Mouse (Mus musculus): ENCODE results near the gene Gm13212. TPM values are rescaled to one million over a fixed set of nuclear protein-coding genes. Genes with fewer than 3 reads are reported as not detected.
"Not testable (repeated sequence)": the region's sequence is repeated elsewhere in the genome, so short reads cannot be mapped to it uniquely, and the experiment has no call there.

The Gm13212 gene
- polyA plus RNA-seq (2016; fragmentation: Nextera tagmentation; extraction: Ambion mirVana): 2.7 and 3.2 TPM in 2 replicates

- Histone ChIP-seq H3K9ac (peak within 1 kb of the TSS; percentile 50; the same call in 1 of the 2 replicates), H3K4me2 (peak within 1 kb of the TSS; percentile 63), H3K4me3 (peak within 1 kb of the TSS; percentile 55)
- not testable (repeated sequence) for H3K9me3 ChIP-seq (replicated peaks); H3K36me3 ChIP-seq; H3K27me3 ChIP-seq (replicated peaks); H3K27ac ChIP-seq; H3K4me1 ChIP-seq
- peak; percentile 82 for ATAC-seq
- 13% methylated on average over 11 of the region's 11 CpGs for WGBS (ENCODE audit: insufficient replicate concordance)
These were observed at the start of gene Gm13212 for GRCm38 (mm10) chr4:145585078-145585477. Gene Gm13212, plus strand, starts transcription at chr4:145585166.

DNA sequence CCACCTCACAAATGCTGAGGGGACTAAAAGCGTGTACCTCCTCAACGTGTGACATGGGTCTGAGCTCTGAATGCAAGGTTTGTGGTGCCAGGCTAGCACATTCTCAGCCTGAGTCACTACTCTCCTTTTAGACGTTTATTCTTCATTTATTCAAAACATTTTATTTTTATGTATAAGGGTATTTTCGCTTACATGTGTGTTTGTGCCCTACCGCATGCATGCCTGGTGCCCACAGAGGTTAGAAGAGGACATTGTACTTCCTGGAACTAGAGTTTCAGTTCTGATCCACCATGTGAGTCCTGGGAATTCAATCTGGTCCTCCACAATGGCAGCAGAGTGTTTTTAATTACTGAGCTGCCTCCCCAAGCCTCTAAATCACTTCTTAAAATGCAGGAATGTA is 41.1 kb upstream of the Gm13212 start:
- H3K27ac ChIP-seq; H3K4me1 ChIP-seq; H3K27me3 ChIP-seq (replicated peaks); ATAC-seq; H3K36me3 ChIP-seq; H3K9ac ChIP-seq; H3K4me3 ChIP-seq; H3K4me2 ChIP-seq: not testable (repeated sequence)
- peaks cover 24% of the 10 kb centered on the region for H3K9me3 ChIP-seq (replicated peaks)
- WGBS (ENCODE audit: insufficient replicate concordance): 60% methylated on average over 5 of the region's 5 CpGs

DNA sequence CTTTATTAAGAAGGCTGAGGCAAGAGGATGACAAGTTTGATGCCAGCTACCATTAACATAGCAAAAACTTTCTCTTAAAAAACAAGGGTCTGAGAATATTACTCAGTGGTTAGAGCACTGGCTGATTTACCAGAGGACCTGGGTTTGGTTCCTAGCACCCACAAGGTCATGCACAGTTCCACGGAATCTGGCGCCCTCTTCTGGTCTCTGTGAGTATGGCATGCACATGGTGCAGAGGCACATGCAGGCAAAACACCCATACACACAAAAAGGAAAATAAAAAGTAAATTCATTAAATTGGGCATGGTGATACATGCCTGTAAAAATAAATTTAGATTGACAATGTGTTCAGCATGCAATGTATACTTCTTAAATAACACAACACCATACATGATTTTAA is 39.9 kb upstream of the Gm13212 start:
- not testable (repeated sequence) for H3K4me1 ChIP-seq; H3K9ac ChIP-seq; H3K27me3 ChIP-seq (replicated peaks); H3K27ac ChIP-seq; H3K4me3 ChIP-seq; ATAC-seq; H3K4me2 ChIP-seq; H3K36me3 ChIP-seq
- WGBS (ENCODE audit: insufficient replicate concordance): 20% methylated on average over 2 of the region's 2 CpGs
- H3K9me3 ChIP-seq (replicated peaks): peaks cover 28% of the 10 kb centered on the region

GRCm38 (mm10) chr4:145545734-145546349 is 39.1 kb upstream of the Gm13212 start:
- not testable (repeated sequence) for H3K36me3 ChIP-seq; H3K9ac ChIP-seq; H3K4me3 ChIP-seq; H3K4me2 ChIP-seq; ATAC-seq; H3K27me3 ChIP-seq (replicated peaks); H3K4me1 ChIP-seq; H3K27ac ChIP-seq
- 48% methylated on average over 6 of the region's 6 CpGs for WGBS (ENCODE audit: insufficient replicate concordance)
- peaks cover 32% of the 10 kb centered on the region for H3K9me3 ChIP-seq (replicated peaks)

DNA sequence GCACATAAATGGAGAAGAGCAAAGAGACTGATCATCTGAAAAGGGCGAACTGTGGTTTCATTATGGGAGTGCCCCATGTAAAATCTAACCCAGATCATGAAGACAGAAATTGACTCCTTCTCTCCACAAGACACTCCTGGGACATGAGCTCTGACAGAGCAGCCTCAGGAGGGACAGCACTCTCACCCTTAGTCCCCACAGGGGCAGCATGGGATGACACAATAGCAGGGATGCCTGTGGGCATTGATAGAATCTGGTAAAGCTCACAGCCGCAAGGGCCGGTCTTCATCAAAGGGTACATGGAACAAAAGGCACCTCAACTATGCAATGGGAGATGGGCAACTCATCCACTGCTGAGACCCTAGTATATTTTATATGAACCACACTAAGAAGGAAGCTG is 38.5 kb upstream of the Gm13212 start:
- H3K27me3 ChIP-seq (replicated peaks); ATAC-seq; H3K4me2 ChIP-seq; H3K9ac ChIP-seq; H3K27ac ChIP-seq; H3K36me3 ChIP-seq; H3K4me1 ChIP-seq; H3K4me3 ChIP-seq: not testable (repeated sequence)
- peaks cover 29% of the 10 kb centered on the region for H3K9me3 ChIP-seq (replicated peaks)
- WGBS (ENCODE audit: insufficient replicate concordance): 72% methylated on average over 3 of the region's 3 CpGs

- 55% methylated on average over 1 of the region's 1 CpGs for WGBS (ENCODE audit: insufficient replicate concordance)
- Histone ChIP-seq H3K27me3 (replicated peaks) (no peaks in the 10 kb centered on the region), H3K36me3 (no peaks in the 10 kb centered on the region), H3K4me2 (no peak overlapping the region), H3K9ac (no peak overlapping the region), H3K4me3 (no peak overlapping the region), H3K4me1 (no peaks in the 10 kb centered on the region), H3K9me3 (replicated peaks) (0 out of 2 replicates have a peak, but pooled peaks cover 7% of the 10 kb centered on the region), H3K27ac (no peak overlapping the region)
- ATAC-seq: no peak
These were observed 28.3 kb upstream of the Gm13212 start for GRCm38 (mm10) chr4:145556680-145557079.

DNA sequence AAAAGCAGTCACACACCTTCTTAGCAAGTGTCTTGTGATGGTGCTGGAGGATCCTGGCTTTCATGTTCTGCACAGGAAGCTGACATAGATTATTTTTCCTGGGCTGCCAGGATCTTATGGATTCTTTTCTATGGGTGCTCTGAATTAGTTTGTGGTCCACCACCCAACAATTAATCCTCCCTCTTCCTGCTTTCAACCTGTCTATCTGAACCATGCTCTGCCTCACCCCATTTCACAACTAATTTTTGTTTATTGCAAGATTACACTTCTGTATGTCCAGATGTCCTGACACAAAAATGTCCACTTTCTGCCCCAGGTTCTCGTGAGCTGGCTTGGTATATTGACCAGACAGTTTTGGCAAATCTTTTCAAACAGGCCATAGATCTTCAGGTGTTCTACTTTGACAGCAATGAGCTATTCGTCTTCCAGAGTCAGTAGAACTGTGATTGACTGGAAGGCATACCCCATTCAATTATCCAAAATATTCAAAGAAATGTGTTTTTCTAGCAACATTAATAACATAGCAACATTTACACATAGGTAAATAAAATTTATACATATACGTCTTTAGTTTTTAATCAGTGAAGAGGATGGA is 25.4 kb upstream of the Gm13212 start:
- Histone ChIP-seq H3K4me2 (no peak overlapping the region), H3K4me3 (no peak overlapping the region), H3K27ac (no peak overlapping the region), H3K27me3 (replicated peaks) (no peaks in the 10 kb centered on the region), H3K9me3 (replicated peaks) (no peaks in the 10 kb centered on the region), H3K4me1 (no peaks in the 10 kb centered on the region), H3K36me3 (no peaks in the 10 kb centered on the region), H3K9ac (no peak overlapping the region)
- 29% methylated on average over 3 of the region's 3 CpGs for WGBS (ENCODE audit: insufficient replicate concordance)
- ATAC-seq: no peak

- Histone ChIP-seq H3K9me3 (replicated peaks) (0 out of 2 replicates have a peak, but pooled peaks cover 6% of the 10 kb centered on the region), H3K4me1 (no peaks in the 10 kb centered on the region), H3K36me3 (no peaks in the 10 kb centered on the region), H3K9ac (no peak overlapping the region), H3K4me2 (no peak overlapping the region), H3K4me3 (no peak overlapping the region), H3K27ac (no peak overlapping the region), H3K27me3 (replicated peaks) (no peaks in the 10 kb centered on the region)
- ATAC-seq: no peak
- WGBS (ENCODE audit: insufficient replicate concordance): 57% methylated on average over 3 of the region's 3 CpGs
These were observed 20.7 kb upstream of the Gm13212 start for GRCm38 (mm10) chr4:145564111-145564821.

- WGBS (ENCODE audit: insufficient replicate concordance): 77% methylated on average over 5 of the region's 10 CpGs
- H3K27me3 ChIP-seq (replicated peaks); H3K9ac ChIP-seq; ATAC-seq; H3K4me3 ChIP-seq; H3K27ac ChIP-seq; H3K36me3 ChIP-seq; H3K4me1 ChIP-seq; H3K4me2 ChIP-seq: not testable (repeated sequence)
- 0 out of 2 replicates have a peak, but pooled peaks cover 10% of the 10 kb centered on the region for H3K9me3 ChIP-seq (replicated peaks)
These were observed 14.5 kb upstream of the Gm13212 start for GRCm38 (mm10) chr4:145570461-145570860.

- not testable (repeated sequence) for H3K9me3 ChIP-seq (replicated peaks); ATAC-seq; H3K4me3 ChIP-seq; H3K9ac ChIP-seq; H3K4me2 ChIP-seq; H3K27ac ChIP-seq; H3K4me1 ChIP-seq; H3K36me3 ChIP-seq; H3K27me3 ChIP-seq (replicated peaks)
- WGBS (ENCODE audit: insufficient replicate concordance): 81% methylated on average over 8 of the region's 8 CpGs
These were observed 8.3 kb upstream of the Gm13212 start for GRCm38 (mm10) chr4:145576623-145577022.

DNA sequence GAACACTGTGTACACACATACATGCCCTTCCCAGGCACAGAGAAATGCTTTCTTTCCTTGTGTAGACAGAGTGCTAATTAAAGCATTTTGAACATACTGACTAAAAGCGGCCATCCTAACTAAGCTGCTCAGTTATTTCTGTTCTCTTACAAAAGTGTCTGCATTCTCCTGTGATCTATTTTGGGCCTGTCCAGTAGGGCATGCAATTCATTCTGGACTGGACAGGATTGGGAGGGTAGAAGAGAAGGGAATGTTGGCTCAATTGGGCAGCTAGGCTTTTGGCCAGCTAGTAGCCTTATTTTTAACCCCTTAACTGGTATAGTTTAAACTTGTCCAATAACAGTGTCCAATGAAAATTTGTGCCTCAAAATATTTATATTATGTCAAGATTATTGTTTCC is 4.6 kb upstream of the Gm13212 start:
- H3K9ac ChIP-seq; H3K4me2 ChIP-seq; H3K27me3 ChIP-seq (replicated peaks); H3K4me3 ChIP-seq; H3K36me3 ChIP-seq; H3K4me1 ChIP-seq; H3K9me3 ChIP-seq (replicated peaks); H3K27ac ChIP-seq; ATAC-seq: not testable (repeated sequence)
- WGBS (ENCODE audit: insufficient replicate concordance): 69% methylated on average over 1 of the region's 1 CpGs

DNA sequence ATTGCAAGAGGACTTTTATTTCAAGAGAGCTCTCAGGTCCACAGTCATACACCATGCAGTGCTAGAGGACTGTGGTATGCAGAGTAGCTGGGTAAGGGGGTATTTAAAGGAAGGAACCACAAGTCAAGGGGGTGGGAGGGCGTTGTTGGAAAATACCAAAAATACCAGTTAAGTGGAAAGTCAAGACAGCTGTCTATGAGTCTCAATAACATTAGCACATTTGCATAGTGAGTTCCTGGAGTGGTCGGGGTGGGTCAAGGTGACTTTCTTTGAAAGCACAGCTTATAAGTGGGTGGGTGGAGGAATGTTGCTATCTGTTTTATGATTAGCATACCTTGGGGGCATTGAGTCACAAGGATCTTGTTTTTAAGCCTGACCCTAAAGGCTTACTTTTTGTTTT is 1.1 kb downstream of the Gm13212 start:
- peak overlapping the region; percentile 55 for H3K4me3 ChIP-seq
- peak overlapping the region; percentile 63 for H3K4me2 ChIP-seq
- WGBS (ENCODE audit: insufficient replicate concordance): 64% methylated on average over 2 of the region's 2 CpGs
- H3K9me3 ChIP-seq (replicated peaks); H3K9ac ChIP-seq; H3K36me3 ChIP-seq; H3K4me1 ChIP-seq; H3K27me3 ChIP-seq (replicated peaks); H3K27ac ChIP-seq: not testable (repeated sequence)
- ATAC-seq: peak; percentile 50; the same call in 1 of the 2 replicates

Measured in liver, embryonic 12.5 days (tissue).